Mouse (Mus musculus): ENCODE measurements around the gene Zbtb12. TPM values are rescaled to one million over a fixed set of nuclear protein-coding genes. Genes with fewer than 3 reads are reported as not detected.
"Not testable (repeated sequence)": the region's sequence is repeated elsewhere in the genome, so short reads cannot be mapped to it uniquely, and the experiment has no call there.

Zbtb12 gene
- total and polyA plus RNA-seq, 3 experiments = 7.6 to 24.3 TPM; not detected in 1

DNA sequence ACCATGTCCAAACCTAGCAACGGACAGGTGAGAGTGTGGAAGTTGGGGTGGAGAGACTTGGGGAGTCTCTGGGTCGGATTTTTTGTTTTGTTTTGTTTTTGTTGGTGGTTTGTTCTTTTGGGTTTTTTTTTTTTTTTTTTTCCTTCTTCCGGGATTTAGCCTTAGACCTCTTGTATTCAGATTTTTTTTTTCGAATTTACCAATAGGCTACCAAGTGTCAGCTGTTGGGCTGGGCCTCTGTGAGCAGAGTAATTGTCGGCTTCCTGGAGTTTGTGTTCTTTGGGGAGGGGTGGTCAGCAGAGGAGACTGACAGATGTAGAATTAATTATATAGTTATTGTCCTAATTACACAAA is 20.6 kb downstream of the Zbtb12 start (continued):
- no peak for TF ChIP-seq ZC3H11A (IDR thresholded peaks at IDR 0.05; ENCODE audit: low read depth, low read length)

DNA sequence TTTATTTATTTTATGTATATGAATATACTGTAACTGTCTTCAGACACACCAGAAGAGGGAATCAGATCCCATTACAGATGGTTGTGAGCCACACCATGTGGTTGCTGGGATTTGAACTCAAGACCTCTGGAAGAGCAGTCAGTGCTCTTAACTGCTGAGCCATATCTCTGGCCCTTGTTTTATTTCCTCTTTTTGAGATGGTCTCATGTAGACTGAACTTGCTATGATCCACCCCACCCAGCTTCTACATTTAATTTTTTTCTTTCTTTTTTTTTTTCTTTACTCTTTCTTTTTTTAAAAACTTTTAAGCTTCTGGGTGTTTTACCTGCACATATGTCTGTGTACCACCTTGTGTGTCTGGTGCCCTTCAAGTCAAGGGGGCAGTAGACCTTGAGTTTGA is 21.5 kb downstream of the Zbtb12 start:
- Histone ChIP-seq H3K4me1 (ENCODE audit: control insufficient read depth in 1 of 2, insufficient read depth in 2 of 2, low read length in 2 of 2) (peaks cover 0 to 15% of the 10 kb centered on the region in 2 experiments; a peak in 3 of 4 replicates), H3K79me2 (ENCODE audit: control insufficient read depth, insufficient read depth, low read length, poor library complexity) (peaks cover 27% of the 10 kb centered on the region), H3K36me3 (ENCODE audit: control insufficient read depth in 1 of 2, insufficient read depth in 2 of 2, low read length in 2 of 2) (peaks cover 2 to 15% of the 10 kb centered on the region in 2 experiments; a peak in 3 of 4 replicates)
- peak; percentile 61 for DNase-seq (ENCODE audit: low read depth, low spot score)
- not testable (repeated sequence) for H3K4me3 ChIP-seq (ENCODE audit: control insufficient read depth in 1 of 2, insufficient read depth in 1 of 2, low read depth in 2 of 2, low read length in 2 of 2); H3K9me3 ChIP-seq (replicated peaks; ENCODE audit: insufficient read depth, low read length); H3K27me3 ChIP-seq (ENCODE audit: control insufficient read depth in 1 of 2, insufficient read depth in 2 of 2, low read length in 2 of 2); H3K27ac ChIP-seq (ENCODE audit: control insufficient read depth, low read depth, low read length); H3K9ac ChIP-seq (ENCODE audit: control insufficient read depth, low read depth, low read length, poor library complexity, severe bottlenecking)
- TF ChIP-seq ZNF384 (IDR thresholded peaks at IDR 0.05; ENCODE audit: low read depth, low read length) (peak; percentile 44), TBP (IDR thresholded peaks at IDR 0.05; ENCODE audit: low read depth, low read length) (peak; percentile 92), MXI1 (IDR thresholded peaks at IDR 0.05; ENCODE audit: low read depth, low read length) (0 out of 2 replicates have a peak, but pooled peaks have one; percentile 19), MAFK (IDR thresholded peaks at IDR 0.05; ENCODE audit: borderline replicate concordance, low read depth, low read length) (peak; percentile 41; the same call in 1 of the 2 replicates)

DNA sequence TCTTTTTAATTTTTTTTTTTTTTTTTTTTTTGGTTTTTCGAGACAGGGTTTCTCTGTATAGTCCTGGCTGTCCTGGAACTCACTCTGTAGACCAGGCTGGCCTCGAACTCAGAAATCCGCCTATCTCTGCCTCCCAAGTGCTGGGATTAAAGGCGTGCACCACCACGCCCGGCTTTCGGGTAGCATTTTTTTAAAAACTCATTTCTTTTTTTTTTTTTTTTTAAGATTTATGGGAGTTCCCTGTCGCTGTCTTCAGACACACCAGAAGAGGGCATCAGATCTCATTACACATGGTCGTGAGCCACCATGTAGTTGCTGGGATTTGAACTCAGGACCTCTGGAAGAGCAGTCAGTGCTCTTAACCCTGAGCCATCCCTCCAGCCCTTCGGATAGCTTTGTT is 22.7 kb downstream of the Zbtb12 start:
- H3K4me3 ChIP-seq (ENCODE audit: control insufficient read depth in 1 of 2, insufficient read depth in 1 of 2, low read depth in 2 of 2, low read length in 2 of 2); H3K9me3 ChIP-seq (replicated peaks; ENCODE audit: insufficient read depth, low read length); DNase-seq (ENCODE audit: low read depth, low spot score); H3K27me3 ChIP-seq (ENCODE audit: control insufficient read depth in 1 of 2, insufficient read depth in 2 of 2, low read length in 2 of 2); H3K9ac ChIP-seq (ENCODE audit: control insufficient read depth, low read depth, low read length, poor library complexity, severe bottlenecking); H3K27ac ChIP-seq (ENCODE audit: control insufficient read depth, low read depth, low read length); H3K36me3 ChIP-seq (ENCODE audit: control insufficient read depth in 1 of 2, insufficient read depth in 2 of 2, low read length in 2 of 2); H3K4me1 ChIP-seq (ENCODE audit: control insufficient read depth in 1 of 2, insufficient read depth in 2 of 2, low read length in 2 of 2): not testable (repeated sequence)
- H3K79me2 ChIP-seq (ENCODE audit: control insufficient read depth, insufficient read depth, low read length, poor library complexity) = peaks cover 25% of the 10 kb centered on the region
- TF ChIP-seq ZNF384 (IDR thresholded peaks at IDR 0.05; ENCODE audit: low read depth, low read length) = peak; percentile 52

- no peak overlapping the region for H3K27ac ChIP-seq (ENCODE audit: control insufficient read depth, low read depth, low read length)
- peaks cover 0 to 9% of the 10 kb centered on the region in 2 experiments; a peak in 3 of 4 replicates for H3K4me1 ChIP-seq (ENCODE audit: control insufficient read depth in 1 of 2, insufficient read depth in 2 of 2, low read length in 2 of 2)
- peaks cover 4 to 7% of the 10 kb centered on the region in 2 experiments; a peak in 3 of 4 replicates for H3K36me3 ChIP-seq (ENCODE audit: control insufficient read depth in 1 of 2, insufficient read depth in 2 of 2, low read length in 2 of 2)
- H3K9me3 ChIP-seq (replicated peaks; ENCODE audit: insufficient read depth, low read length) = no peaks in the 10 kb centered on the region
- H3K79me2 ChIP-seq (ENCODE audit: control insufficient read depth, insufficient read depth, low read length, poor library complexity) = peaks cover 20% of the 10 kb centered on the region
- TF ChIP-seq ZMIZ1 (IDR thresholded peaks at IDR 0.05; ENCODE audit: low read depth, low read length) = no peak
- no peak for TF ChIP-seq KAT2A (conservative IDR thresholded peaks at IDR 0.05; ENCODE audit: low read depth, low read length)
- TF ChIP-seq CHD1 (IDR thresholded peaks at IDR 0.05; ENCODE audit: low read depth, low read length) = no peak
- TF ChIP-seq POLR2AphosphoS2 (IDR thresholded peaks at IDR 0.05; ENCODE audit: low read length) = no peak
- TF ChIP-seq USF2 (IDR thresholded peaks at IDR 0.05; ENCODE audit: borderline replicate concordance in 1 of 2, insufficient read depth in 1 of 2, low read depth in 1 of 2, low read length in 2 of 2) = no peak
- no peak for TF ChIP-seq ELF1 (IDR thresholded peaks at IDR 0.05; ENCODE audit: low read depth, low read length)
- TF ChIP-seq JUND (IDR thresholded peaks at IDR 0.05; ENCODE audit: low read depth, low read length) = no peak
- no peak for TF ChIP-seq GABPA (IDR thresholded peaks at IDR 0.05; ENCODE audit: low read depth, low read length)
- no peak for TF ChIP-seq SMC3 (IDR thresholded peaks at IDR 0.05; ENCODE audit: low read depth, low read length)
- TF ChIP-seq CTCF (IDR thresholded peaks at IDR 0.05 in 2 of 3, conservative IDR thresholded peaks at IDR 0.05 in 1 of 3; ENCODE audit: control insufficient read depth in 1 of 3, insufficient read depth in 1 of 3, low read depth in 2 of 3, low read length in 3 of 3, poor library complexity in 1 of 3, severe bottlenecking in 1 of 3) = no peak
- no peak for TF ChIP-seq GATA1 (IDR thresholded peaks at IDR 0.05; ENCODE audit: low read depth, low read length)
- TF ChIP-seq POLR2AphosphoS5 (IDR thresholded peaks at IDR 0.05; ENCODE audit: borderline replicate concordance, low read depth, low read length) = no peak
- DNase-seq (ENCODE audit: low read depth, low spot score) = no peak
- H3K27me3 ChIP-seq (ENCODE audit: control insufficient read depth in 1 of 2, insufficient read depth in 2 of 2, low read length in 2 of 2) = no peaks in the 10 kb centered on the region
- H3K4me3 ChIP-seq (ENCODE audit: control insufficient read depth in 1 of 2, insufficient read depth in 1 of 2, low read depth in 2 of 2, low read length in 2 of 2) = no peak overlapping the region
- no peak overlapping the region for H3K9ac ChIP-seq (ENCODE audit: control insufficient read depth, low read depth, low read length, poor library complexity, severe bottlenecking)
Measured at GRCm38 (mm10) chr17:34902895-34903294, 23.6 kb downstream of the Zbtb12 start.
